Mouse (Mus musculus) lung, postnatal 14 days (tissue): Measurements from ENCODE around the gene Cnfn.

Source experiments
- DNase-seq: peaks from one replicate; pipeline ENCODE4 v3.0.0; 2021

Cnfn gene

GRCm38 (mm10) chr7:25388916-25389315, 19.4 kb upstream of the Cnfn start:
- DNase-seq: no peak

GRCm38 (mm10) chr7:25387811-25388440, 18.4 kb upstream of the Cnfn start:
- DNase-seq: no peak

- peak; percentile 88 for DNase-seq
Measured at GRCm38 (mm10) chr7:25385850-25386555, 16.5 kb upstream of the Cnfn start.

- DNase-seq: no peak
Measured at GRCm38 (mm10) chr7:25385259-25385658, 15.7 kb upstream of the Cnfn start.

- DNase-seq: no peak
Measured at GRCm38 (mm10) chr7:25384818-25385217, 15.3 kb upstream of the Cnfn start.

- DNase-seq: no peak
Measured at GRCm38 (mm10) chr7:25384318-25384717, 14.8 kb upstream of the Cnfn start.

GRCm38 (mm10) chr7:25383891-25384290, 14.4 kb upstream of the Cnfn start:
- no peak for DNase-seq

GRCm38 (mm10) chr7:25383385-25383784, 13.9 kb upstream of the Cnfn start:
- DNase-seq: no peak

- DNase-seq: no peak
Measured at GRCm38 (mm10) chr7:25382541-25382940, 13.0 kb upstream of the Cnfn start.

GRCm38 (mm10) chr7:25381284-25381680, 11.8 kb upstream of the Cnfn start:
- DNase-seq: no peak

- DNase-seq: no peak
Measured at GRCm38 (mm10) chr7:25380392-25381283, 11.1 kb upstream of the Cnfn start.

GRCm38 (mm10) chr7:25379551-25380351, 10.2 kb upstream of the Cnfn start:
- peak; percentile 70 for DNase-seq

GRCm38 (mm10) chr7:25378181-25379100, 8.9 kb upstream of the Cnfn start:
- DNase-seq: no peak

- DNase-seq: no peak
Measured at GRCm38 (mm10) chr7:25377100-25377700, 7.7 kb upstream of the Cnfn start.

GRCm38 (mm10) chr7:25376556-25376955, 7.0 kb upstream of the Cnfn start:
- peak; percentile 91 for DNase-seq

GRCm38 (mm10) chr7:25372441-25372840, 2.9 kb upstream of the Cnfn start:
- peak; percentile 53 for DNase-seq

GRCm38 (mm10) chr7:25368333-25368732, 1.2 kb downstream of the Cnfn start:
- DNase-seq: no peak

GRCm38 (mm10) chr7:25367632-25368293, 1.8 kb downstream of the Cnfn start:
- peak; percentile 53 for DNase-seq

- no peak for DNase-seq
Measured at GRCm38 (mm10) chr7:25365937-25366625, 3.4 kb downstream of the Cnfn start.

GRCm38 (mm10) chr7:25363632-25364031, 5.9 kb downstream of the Cnfn start:
- DNase-seq: no peak
